Mouse (Mus musculus): ENCODE measurements around the gene Atp6v0a4. TPM values are rescaled to one million over a fixed set of nuclear protein-coding genes. Genes with fewer than 3 reads are reported as not detected.

Atp6v0a4 gene
- polyA plus RNA-seq, 1 experiment from 2014 or later, result 0.14 TPM

DNA sequence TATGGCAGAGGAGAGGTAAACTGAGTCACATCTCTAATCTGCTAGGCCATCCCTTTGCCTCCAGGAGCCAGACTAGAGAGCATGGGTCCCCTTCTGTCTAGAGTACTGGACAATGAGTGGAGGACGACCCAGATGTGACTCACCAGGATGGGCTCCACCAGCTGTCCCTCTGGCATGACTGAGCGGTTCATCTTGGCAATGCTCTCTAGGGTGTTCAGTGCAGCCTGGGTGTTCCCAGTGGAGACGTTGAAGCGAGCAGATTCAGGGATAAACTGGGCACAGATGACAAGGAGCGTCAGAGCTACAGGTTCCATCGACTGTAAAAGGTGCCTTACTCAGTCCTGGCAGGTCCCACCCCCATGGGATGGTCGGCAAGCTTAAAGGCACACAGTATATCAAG, 103.0 kb downstream of the Atp6v0a4 start:
- Histone ChIP-seq H3K27ac (ENCODE audit: low read length) (no peak overlapping the region), H3K4me2 (ENCODE audit: low read length) (no peak overlapping the region), H3K9me3 (replicated peaks; ENCODE audit: control insufficient read depth, low read length, poor library complexity, severe bottlenecking) (no peaks in the 10 kb centered on the region), H3K4me3 (ENCODE audit: low read depth, low read length) (no peak overlapping the region), H3K36me3 (ENCODE audit: control insufficient read depth, insufficient read depth, low read length) (no peaks in the 10 kb centered on the region), H3K9ac (ENCODE audit: low read depth, low read length) (no peak overlapping the region), H3K4me1 (ENCODE audit: control insufficient read depth, insufficient read depth, low read length) (no peaks in the 10 kb centered on the region), H3K27me3 (ENCODE audit: control insufficient read depth, insufficient read depth, low read depth, low read length) (no peaks in the 10 kb centered on the region)
- 89% methylated on average over 7 of the region's 7 CpGs for WGBS
- no peak for ATAC-seq

- no peak overlapping the region for H3K9ac ChIP-seq (ENCODE audit: low read depth, low read length)
Observed at GRCm38 (mm10) chr6:38012829-38013228, 111.6 kb downstream of the Atp6v0a4 start.

GRCm38 (mm10) chr6:38007459-38007858, 116.9 kb downstream of the Atp6v0a4 start:
- H3K27me3 ChIP-seq (ENCODE audit: control insufficient read depth, insufficient read depth, low read depth, low read length), result no peaks in the 10 kb centered on the region
- H3K27ac ChIP-seq (ENCODE audit: low read length), result no peak overlapping the region
- no peaks in the 10 kb centered on the region for H3K9me3 ChIP-seq (replicated peaks; ENCODE audit: control insufficient read depth, low read length, poor library complexity, severe bottlenecking)
- no peaks in the 10 kb centered on the region; the same call in 1 of the 2 replicates for H3K4me1 ChIP-seq (ENCODE audit: control insufficient read depth, insufficient read depth, low read length)
- peak; percentile 75 for ATAC-seq
- no peak overlapping the region for H3K9ac ChIP-seq (ENCODE audit: low read depth, low read length)
- no peak overlapping the region for H3K4me3 ChIP-seq (ENCODE audit: low read depth, low read length)
- no peak overlapping the region for H3K4me2 ChIP-seq (ENCODE audit: low read length)
- H3K36me3 ChIP-seq (ENCODE audit: control insufficient read depth, insufficient read depth, low read length), result no peaks in the 10 kb centered on the region
- 5% methylated on average over 6 of the region's 6 CpGs for WGBS

More at GRCm38 (mm10) chr6:38012829-38013228, 111.6 kb downstream of the Atp6v0a4 start:
- Histone ChIP-seq H3K9me3 (replicated peaks; ENCODE audit: control insufficient read depth, low read length, poor library complexity, severe bottlenecking) (no peaks in the 10 kb centered on the region), H3K36me3 (ENCODE audit: control insufficient read depth, insufficient read depth, low read length) (no peaks in the 10 kb centered on the region), H3K27me3 (ENCODE audit: control insufficient read depth, insufficient read depth, low read depth, low read length) (no peaks in the 10 kb centered on the region), H3K27ac (ENCODE audit: low read length) (no peak overlapping the region), H3K4me3 (ENCODE audit: low read depth, low read length) (no peak overlapping the region), H3K4me1 (ENCODE audit: control insufficient read depth, insufficient read depth, low read length) (no peaks in the 10 kb centered on the region; the same call in 1 of the 2 replicates), H3K4me2 (ENCODE audit: low read length) (no peak overlapping the region)
- WGBS, result 57% methylated on average over 2 of the region's 2 CpGs
- no peak for ATAC-seq

Other genes starting within 250 kb of the Atp6v0a4 start
- gene Svopl, start 77.6 kb downstream of the Atp6v0a4 start, polyA plus RNA-seq (2015; fragmentation: Nextera tagmentation; extraction: Ambion mirVana), result 0.85 and 0.88 TPM in 2 replicates
- gene Tmem213, start 15.3 kb downstream of the Atp6v0a4 start, polyA plus RNA-seq (2015; fragmentation: Nextera tagmentation; extraction: Ambion mirVana), result not detected in 2 replicates
- 15.8 and 19.4 TPM in 2 replicates for gene D630045J12Rik, start 129.4 kb upstream of the Atp6v0a4 start, polyA plus RNA-seq (2015; fragmentation: Nextera tagmentation; extraction: Ambion mirVana)
- gene Zc3hav1l, start 174.7 kb upstream of the Atp6v0a4 start, polyA plus RNA-seq (2015; fragmentation: Nextera tagmentation; extraction: Ambion mirVana), result 7.0 and 8.3 TPM in 2 replicates
- 1.0 and 1.1 TPM in 2 replicates for gene Zc3hav1, start 230.0 kb upstream of the Atp6v0a4 start, polyA plus RNA-seq (2015; fragmentation: Nextera tagmentation; extraction: Ambion mirVana)

Measured in midbrain, embryonic 16.5 days (tissue).